Mouse (Mus musculus): ENCODE measurements around the gene Frmpd3. TPM values are rescaled to one million over a fixed set of nuclear protein-coding genes. Genes with fewer than 3 reads are reported as not detected.

The Frmpd3 gene
- total RNA-seq, 2 experiments from 2014 or later = 29.4 to 31.0 TPM

GRCm38 (mm10) chrX:140450071-140450470, 108.0 kb downstream of the Frmpd3 start:
- no peak for DNase-seq (ENCODE audit: extremely low spot score in 1 of 2, low spot score in 1 of 2)

- DNase-seq (ENCODE audit: extremely low spot score in 1 of 2, low spot score in 1 of 2) = peak; percentile 54 to 73
These were observed 114.2 kb downstream of the Frmpd3 start, which contains the start of gene Prps1 for GRCm38 (mm10) chrX:140456279-140456731. Gene Prps1, plus strand, starts transcription at chrX:140456613.

DNA sequence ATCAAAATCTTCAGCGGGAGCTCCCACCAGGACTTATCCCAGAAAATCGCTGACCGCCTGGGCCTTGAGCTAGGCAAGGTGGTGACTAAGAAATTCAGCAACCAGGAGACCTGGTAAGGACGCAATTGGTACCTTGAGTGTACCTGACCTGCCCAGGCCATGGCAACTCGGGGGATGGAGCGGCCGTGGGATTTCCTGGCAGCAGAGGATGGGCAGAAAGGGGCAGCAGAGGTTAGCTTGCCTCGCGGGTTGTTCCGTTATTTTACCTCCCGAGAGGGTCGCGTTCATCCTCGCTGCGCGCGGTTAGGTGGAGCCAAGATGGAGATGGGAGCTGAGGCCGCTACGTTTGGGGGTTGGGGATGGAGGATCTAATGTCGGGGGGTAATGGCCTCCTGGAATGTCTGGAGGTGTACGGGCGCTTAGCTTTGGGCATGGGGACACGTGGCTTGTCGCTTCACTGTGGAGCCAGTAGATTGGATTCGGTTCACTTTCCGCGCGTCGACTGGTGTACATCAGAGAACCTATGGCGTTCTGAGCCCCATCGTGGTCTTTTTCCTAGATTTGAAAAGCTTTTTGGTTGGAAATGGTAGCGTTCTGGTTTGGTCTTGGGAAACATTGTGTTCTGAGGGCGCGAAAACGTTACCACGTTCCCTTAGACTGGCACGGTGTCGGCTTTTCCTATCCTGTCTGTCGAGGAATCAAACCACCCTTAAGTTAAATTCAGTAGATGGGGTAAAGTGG, 114.9 kb downstream of the Frmpd3 start:
- peak; percentile 10 to 17 for DNase-seq (ENCODE audit: extremely low spot score in 1 of 2, low spot score in 1 of 2)

GRCm38 (mm10) chrX:140457502-140457901, 115.4 kb downstream of the Frmpd3 start:
- DNase-seq (ENCODE audit: extremely low spot score in 1 of 2, low spot score in 1 of 2) = no peak

- DNase-seq (ENCODE audit: extremely low spot score in 1 of 2, low spot score in 1 of 2) = no peak
These were observed 136.2 kb downstream of the Frmpd3 start for GRCm38 (mm10) chrX:140478231-140478630.

DNA sequence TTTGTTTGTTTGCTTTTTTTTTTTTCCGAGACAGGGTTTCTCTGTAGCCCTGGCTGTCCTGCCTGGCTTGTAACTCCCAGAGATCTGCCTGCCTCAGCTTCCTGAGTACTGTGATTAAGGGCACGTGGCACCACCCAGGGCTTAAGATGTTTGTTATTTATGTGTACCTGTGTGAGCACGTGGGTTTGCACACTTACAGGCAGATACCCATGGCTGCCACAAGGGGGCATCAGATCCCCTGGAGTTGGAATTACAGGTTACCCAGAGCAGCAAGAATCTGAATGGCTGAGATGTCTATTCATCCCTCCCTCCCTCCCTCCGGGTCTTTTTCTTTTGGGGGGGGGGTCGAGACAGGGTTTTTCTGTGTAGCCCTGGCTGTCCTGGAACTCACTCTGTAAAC, 137.1 kb downstream of the Frmpd3 start:
- DNase-seq (ENCODE audit: extremely low spot score in 1 of 2, low spot score in 1 of 2) = peak in 1 of 2 experiments; percentile 31

Small RNA genes lying within 50 kb of the gene (microRNA-seq; reads per million reads assigned to microRNA genes)
- gene Mir3475 = 222 to 364 reads per million in 2 experiments

Other genes with a start within 250 kb of the Frmpd3 start
- 10 to 100 TPM; 69.6 to 71.1 TPM for gene Prps1, start 114.3 kb downstream of the Frmpd3 start, total RNA-seq (2021)

Data from layer of hippocampus, postnatal 25 days (tissue).